Mouse (Mus musculus) spleen, adult 2 months (tissue): ENCODE results near the gene Rars.

Experiments
- CTCF ChIP-seq: fragments of 200-500 bp; IDR thresholded peaks from 2 replicates; pipeline ENCODE4 v1.5.1; 2011; ENCODE audit warnings: mild to moderate bottlenecking, inconsistent platforms; ENCODE audit not compliant: insufficient read depth, insufficient read length, insufficient replicate concordance; ENCODE audit errors: extremely low read depth
- POLR2A ChIP-seq: fragments of 200-500 bp; IDR thresholded peaks from 2 replicates; pipeline ENCODE4 v1.6.1; 2011; ENCODE audit warnings: low read depth, low read length, inconsistent platforms

DNA sequence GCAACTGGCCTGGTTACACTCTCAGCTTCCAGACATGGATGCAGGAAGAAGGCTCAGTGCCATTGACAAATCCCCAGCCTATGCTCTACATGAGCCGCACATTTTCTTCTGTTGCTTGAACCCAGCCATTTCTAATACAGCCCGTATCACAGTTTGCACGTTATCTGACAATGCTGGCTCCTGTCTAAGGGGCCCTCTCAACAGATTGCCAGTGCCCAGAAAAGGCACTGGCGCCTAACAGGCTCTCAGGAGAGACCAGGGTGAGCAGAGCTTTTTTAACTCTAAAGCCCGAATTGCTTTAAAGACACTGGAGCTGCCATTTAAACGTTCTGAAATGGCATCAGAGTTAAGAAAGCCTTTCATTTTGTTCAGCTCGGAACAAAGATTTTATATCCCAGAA lies 31.8 kb upstream of the Rars start:
- TF ChIP-seq CTCF (no peak), POLR2A (no peak)
